Mouse (Mus musculus): Measurements from ENCODE around the gene D630003M21Rik. TPM values are rescaled to one million over a fixed set of nuclear protein-coding genes. Genes with fewer than 3 reads are reported as not detected.

The D630003M21Rik gene
- 1.5 and 2.1 TPM in 2 replicates for polyA plus RNA-seq (2012; rRNA removed; ENCODE audit: low replicate concordance)

DNA sequence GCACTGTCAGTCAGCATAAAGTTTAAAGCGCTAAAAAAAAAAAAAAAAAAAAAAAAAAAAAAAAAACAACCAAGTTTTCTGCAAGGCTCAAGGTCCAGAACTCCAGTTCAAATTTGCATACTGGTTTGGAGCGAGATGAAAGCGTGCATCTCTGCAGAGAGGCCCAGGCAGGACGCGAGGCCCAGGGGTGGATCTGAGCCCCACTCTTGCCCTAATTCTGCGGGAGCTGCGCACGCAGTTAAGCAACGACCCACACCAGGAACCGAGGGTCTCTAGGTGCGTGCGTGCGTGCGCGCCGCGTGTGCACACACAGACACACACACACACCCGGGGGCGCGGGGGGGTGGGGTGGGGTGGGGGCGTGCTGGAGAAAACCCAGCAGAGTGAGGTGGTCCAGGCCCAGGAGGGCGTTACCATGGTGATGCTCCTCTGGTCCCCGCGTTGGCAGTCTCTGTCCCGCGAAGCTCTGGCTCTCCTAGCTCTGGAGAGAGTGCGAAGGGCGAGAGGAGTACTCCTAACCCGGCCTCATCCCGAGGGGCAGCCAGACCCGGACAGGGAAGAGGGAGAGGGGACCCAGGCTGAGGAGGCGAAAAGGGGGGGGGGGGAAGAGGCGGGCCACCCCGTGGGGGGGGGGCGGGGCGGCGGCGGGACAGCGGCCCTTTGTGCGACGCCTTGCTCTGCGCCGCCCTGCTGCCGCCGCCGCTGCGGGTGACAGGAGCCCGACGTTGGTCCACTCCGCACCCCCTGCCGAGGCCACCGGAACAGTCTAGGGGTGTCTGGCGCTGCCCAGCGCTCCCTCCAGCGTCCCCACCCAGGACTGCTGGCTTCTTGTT is at the start of gene D630003M21Rik:
D630003M21Rik (minus strand) TSS at position 553 of the 833 bp plus-strand sequence.

GRCm38 (mm10) chr2:158258005-158258418 is 29.0 kb upstream of the D630003M21Rik start, which contains the start of gene Bpi:
TSS of gene Bpi (plus strand) at chr2:158258094.

GRCm38 (mm10) chr2:158146223-158146622 is 82.8 kb downstream of the D630003M21Rik start, which contains the start of gene Tgm2:
TSS of gene Tgm2 (minus strand) at chr2:158146436.

Other genes with a start within 250 kb of the D630003M21Rik start
- gene Tti1, start 200.8 kb downstream of the D630003M21Rik start, polyA plus RNA-seq (2012; rRNA removed; ENCODE audit: low replicate concordance): 5.7 and 7.2 TPM in 2 replicates
- 11.7 and 14.4 TPM in 2 replicates for gene Rprd1b, start 200.7 kb downstream of the D630003M21Rik start, polyA plus RNA-seq (2012; rRNA removed; ENCODE audit: low replicate concordance)
- gene Tgm2, start 82.8 kb downstream of the D630003M21Rik start, polyA plus RNA-seq (2012; rRNA removed; ENCODE audit: low replicate concordance): 52.7 and 67.4 TPM in 2 replicates
- gene Bpi, start 28.9 kb upstream of the D630003M21Rik start, polyA plus RNA-seq (2012; rRNA removed; ENCODE audit: low replicate concordance): not detected in 2 replicates
- gene Lbp, start 77.3 kb upstream of the D630003M21Rik start, polyA plus RNA-seq (2012; rRNA removed; ENCODE audit: low replicate concordance): 2.2 and 3.5 TPM in 2 replicates
- 0.59 and 2.2 TPM in 2 replicates for gene Snhg11, start 146.4 kb upstream of the D630003M21Rik start, polyA plus RNA-seq (2012; rRNA removed; ENCODE audit: low replicate concordance)
- gene Ralgapb, start 180.6 kb upstream of the D630003M21Rik start, polyA plus RNA-seq (2012; rRNA removed; ENCODE audit: low replicate concordance): 5.9 and 7.0 TPM in 2 replicates

Measured in duodenum, adult 2 months (tissue).